Mouse (Mus musculus): ENCODE results near the gene Sppl2b.

DNA sequence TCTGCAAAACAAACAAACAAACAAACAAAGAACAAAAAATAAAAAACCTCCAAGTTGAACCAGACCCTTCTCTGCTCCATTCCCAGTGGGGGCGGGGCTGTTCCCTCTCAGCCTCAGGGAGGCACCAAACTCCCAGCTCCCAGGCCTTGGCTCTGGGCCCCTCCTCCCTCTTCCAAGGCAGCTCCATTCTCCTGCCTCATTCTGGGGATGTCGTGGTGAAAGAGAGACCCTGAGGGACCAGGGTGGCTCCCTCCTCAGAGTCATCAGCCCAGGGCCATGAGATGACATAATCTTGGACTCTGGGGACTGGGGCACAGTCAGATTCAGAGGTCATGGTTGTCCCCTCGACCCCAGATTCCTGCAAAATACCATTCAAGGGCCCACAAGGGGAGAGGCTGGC lies 21.5 kb downstream of the Sppl2b start:
- TF ChIP-seq POLR2A (IDR thresholded peaks at IDR 0.05; ENCODE audit: borderline replicate concordance, control insufficient read depth, low read depth, low read length) (no peak), CTCF (IDR thresholded peaks at IDR 0.05; ENCODE audit: control insufficient read depth, insufficient read depth, low read length) (no peak)

Measured in bone marrow, adult 2 months (tissue).